Mouse (Mus musculus): ENCODE results near the gene Myadm.
A peak's percentile ranks its signal among the peaks of the same experiment; 100 is the strongest.
"Not testable (repeated sequence)": the region's sequence is repeated elsewhere in the genome, so short reads cannot be mapped to it uniquely, and the experiment has no call there.

Gene Myadm

DNA sequence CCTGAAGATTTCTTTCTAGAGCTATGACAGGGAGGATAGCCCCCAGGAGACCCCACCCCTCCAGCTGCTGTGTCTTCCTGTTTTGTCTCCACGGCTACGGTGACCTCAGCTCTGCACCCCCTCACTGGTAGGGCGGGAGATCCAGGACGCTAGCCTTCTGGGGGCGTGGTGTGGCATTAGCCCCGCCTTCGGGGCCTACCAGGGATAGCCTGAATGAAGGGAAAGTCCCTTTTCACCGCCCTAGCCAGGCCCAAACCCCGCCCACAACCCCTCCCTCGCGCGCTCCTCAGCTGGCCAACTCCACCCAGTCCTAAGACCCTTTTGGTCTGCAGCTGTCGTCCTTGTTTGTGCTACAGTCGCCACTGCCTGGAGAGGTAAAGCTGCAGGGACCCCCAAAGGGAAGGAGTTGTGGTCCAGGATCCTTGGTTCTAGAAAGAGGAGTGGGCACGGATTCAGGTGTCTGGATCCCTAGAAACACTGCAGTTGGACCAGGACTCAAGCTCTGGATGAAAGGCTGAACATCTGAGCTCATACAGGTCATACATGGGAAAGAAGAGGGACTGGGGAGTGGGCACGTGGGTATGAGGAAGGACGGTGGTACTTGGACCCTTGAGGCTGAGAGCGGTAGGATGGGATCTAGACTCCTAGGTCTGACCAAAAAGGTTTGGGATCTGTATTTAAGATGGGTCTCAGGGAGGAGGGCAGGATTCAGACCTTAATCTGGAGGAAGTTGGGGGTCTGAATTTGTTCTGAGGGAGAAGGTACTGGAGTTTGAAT, 1.6 kb downstream of the Myadm start:
- peak; percentile 85 to 95 for DNase-seq (ENCODE audit: low spot score in 2 of 2)

DNA sequence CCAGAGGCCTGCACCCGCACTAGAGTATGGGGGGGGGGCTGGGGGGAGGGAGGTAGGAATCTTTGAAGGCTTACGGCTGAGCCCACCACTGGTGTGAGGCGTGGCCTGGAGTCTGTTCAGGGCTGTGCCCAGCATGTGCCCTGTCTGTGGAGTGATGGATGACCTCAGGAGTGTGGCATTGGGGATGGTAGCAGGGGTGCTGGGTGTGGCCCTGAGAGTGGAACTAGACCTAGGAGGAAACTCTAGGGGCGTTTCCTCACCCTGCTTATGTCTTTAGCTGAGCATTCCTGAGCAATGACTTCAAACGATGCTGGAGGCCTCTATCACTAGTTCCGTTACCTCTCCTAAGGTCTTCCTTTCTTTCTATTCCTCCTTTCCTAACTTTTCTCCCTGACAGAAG, 2.3 kb downstream of the Myadm start:
- DNase-seq (ENCODE audit: low spot score in 2 of 2): no peak

GRCm38 (mm10) chr7:3291764-3292163, 2.9 kb downstream of the Myadm start:
- no peak for DNase-seq (ENCODE audit: low spot score in 2 of 2)

DNA sequence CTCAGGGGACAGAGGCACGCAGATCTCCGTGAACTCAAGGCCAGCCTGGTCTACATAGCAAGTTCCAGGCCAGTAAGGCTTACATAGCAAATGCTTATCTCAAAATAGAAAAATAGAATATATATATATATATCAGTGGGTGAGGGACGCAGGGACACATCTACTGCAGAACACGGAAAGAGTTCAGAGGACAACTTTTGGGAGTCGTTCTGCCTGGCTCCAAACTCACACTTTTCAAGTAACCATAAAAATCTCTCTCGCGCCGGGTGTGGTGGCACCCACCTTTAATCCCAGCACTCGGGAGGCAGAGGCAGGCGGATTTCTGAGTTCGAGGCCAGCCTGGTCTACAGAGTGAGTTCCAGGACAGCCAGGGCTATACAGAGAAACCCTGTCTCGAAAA, 3.4 kb downstream of the Myadm start:
- not testable (repeated sequence) for DNase-seq (ENCODE audit: low spot score in 2 of 2)

DNA sequence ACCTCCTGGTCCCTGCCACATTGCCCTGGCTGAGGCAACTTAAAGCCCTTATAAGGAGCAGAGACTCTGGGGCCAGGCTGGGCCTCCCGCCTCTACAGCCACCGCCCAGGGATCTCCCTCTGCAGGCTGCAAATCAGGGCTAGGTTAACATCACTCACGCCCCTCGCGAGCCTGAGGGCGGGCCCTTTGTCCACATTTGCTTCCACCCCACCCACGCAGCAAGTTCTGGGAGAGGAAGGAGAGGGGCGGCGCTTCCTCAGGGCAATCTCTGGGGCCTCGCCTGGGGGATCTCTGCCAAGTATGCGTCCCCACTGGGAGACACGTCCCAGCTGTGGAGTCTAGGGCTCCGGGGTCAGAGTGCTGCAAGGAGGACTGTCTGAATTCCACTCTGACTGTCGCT, 3.9 kb downstream of the Myadm start:
- peak; percentile 90 to 94 for DNase-seq (ENCODE audit: low spot score in 2 of 2)

DNA sequence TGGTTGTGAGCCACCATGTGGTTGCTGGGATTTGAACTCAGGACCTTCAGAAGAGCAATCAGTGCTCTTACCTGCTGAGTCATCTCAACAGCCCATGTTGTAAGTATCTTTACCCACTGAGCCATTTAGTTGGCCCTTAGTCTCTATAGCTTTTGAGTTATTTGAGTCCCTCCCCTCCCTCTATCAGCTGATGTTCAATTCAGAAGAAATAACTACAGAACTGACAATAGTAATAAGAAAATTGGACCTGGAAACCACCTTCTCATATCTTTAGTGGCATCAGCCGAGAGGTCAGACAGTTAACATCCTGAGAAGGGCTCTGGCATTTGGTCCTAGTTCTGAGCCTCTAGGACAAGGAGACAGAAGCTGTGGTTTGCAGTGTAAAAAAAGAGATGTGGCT, 5.9 kb downstream of the Myadm start:
- no peak for DNase-seq (ENCODE audit: low spot score in 2 of 2)

DNA sequence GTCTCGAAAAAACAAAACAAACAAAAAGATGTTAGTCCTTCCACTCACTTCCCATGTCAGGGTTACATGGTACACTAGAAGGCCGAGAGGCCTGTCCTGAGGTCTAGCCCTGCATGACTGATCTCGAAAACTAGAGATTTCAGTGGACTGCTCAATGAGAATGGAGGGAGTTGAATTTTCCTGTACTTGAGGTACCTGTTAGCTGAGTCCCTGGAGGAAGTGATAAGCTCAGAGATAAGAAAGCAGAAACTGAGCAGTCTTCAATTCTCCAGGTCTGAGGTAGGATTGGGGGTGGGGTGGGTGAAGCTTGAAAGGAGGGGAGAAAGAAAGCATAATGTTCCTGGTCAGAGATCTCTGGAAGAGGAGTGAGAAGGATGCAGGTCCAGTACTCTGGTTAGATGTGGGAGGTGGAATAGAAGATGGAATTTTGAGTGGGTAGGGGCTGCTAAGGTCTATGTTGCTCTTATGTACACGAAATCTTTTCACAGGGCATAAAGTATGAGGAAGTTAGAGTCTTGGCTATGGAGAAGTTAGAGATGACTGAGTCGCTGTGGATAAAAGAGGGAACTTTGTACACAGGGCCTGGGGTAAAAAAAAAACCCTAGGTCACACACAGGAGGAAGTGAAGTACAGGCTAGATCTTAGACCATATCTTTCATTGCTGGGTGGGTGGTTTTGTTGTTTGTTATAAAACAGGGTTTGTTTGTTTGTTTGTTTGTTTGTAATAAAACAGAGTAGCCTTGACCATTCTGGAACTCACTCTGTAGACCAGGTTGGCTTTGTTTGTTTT, 6.6 kb downstream of the Myadm start:
- DNase-seq (ENCODE audit: low spot score in 2 of 2): no peak

DNA sequence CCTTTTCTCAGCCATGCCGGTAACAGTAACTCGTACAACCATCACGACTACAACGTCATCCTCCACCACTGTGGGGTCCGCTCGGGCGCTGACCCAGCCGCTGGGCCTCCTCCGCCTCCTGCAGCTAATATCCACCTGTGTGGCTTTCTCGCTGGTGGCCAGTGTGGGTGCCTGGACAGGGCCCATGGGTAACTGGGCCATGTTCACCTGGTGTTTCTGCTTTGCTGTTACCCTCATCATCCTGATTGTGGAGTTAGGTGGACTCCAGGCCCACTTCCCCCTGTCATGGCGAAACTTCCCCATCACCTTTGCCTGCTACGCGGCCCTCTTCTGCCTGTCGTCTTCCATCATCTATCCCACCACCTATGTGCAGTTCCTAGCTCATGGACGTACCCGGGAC, 7.8 kb downstream of the Myadm start:
- DNase-seq (ENCODE audit: low spot score in 2 of 2): no peak

GRCm38 (mm10) chr7:3299941-3300617, 11.2 kb downstream of the Myadm start:
- no peak for DNase-seq (ENCODE audit: low spot score in 2 of 2)

- no peak for DNase-seq (ENCODE audit: low spot score in 2 of 2)
These were observed 12.2 kb downstream of the Myadm start for GRCm38 (mm10) chr7:3300891-3301627.

DNA sequence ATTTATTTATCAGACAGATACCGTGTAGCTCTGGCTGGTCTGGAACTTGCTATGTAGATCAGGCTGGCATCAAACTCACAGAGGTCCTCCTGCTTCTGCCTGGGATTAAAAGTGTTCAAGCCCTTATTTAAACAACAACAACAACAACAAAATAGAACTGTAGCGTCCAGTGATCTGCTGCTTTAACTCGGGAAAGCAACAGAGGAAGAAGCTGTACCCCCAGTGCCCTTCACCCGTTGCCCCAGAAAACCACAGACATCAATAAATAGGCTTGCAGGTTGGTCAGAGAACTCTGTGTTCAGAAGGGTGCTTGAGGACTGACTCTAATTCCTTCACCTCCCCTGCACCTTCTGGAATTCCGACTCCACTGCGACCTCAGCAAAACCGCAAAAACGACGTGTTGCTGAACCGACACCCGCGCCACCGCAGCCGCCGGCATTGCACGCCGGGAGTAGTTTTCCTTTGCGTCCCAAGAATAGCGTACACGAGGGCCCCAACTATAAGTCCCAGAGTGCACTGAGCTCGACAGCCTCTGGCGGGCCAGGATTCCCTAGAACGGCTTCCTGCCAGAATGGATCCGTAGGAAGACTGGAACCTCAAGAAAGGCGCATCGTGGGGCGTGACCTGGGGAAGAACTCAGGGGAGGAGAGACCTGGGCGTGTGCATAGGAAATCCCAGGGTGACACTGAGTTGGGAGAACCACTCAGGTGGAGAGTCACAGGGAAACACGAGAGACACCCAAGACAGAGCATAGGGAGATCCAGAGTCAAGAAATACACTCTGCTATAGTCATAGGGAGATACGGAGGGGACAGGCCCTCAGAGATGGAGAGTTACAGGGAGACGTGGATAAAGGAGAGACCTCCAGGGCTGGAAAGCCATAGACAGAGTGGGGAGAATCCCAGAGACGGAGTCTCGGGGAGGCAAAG, 13.0 kb downstream of the Myadm start:
- no peak for DNase-seq (ENCODE audit: low spot score in 2 of 2)

DNA sequence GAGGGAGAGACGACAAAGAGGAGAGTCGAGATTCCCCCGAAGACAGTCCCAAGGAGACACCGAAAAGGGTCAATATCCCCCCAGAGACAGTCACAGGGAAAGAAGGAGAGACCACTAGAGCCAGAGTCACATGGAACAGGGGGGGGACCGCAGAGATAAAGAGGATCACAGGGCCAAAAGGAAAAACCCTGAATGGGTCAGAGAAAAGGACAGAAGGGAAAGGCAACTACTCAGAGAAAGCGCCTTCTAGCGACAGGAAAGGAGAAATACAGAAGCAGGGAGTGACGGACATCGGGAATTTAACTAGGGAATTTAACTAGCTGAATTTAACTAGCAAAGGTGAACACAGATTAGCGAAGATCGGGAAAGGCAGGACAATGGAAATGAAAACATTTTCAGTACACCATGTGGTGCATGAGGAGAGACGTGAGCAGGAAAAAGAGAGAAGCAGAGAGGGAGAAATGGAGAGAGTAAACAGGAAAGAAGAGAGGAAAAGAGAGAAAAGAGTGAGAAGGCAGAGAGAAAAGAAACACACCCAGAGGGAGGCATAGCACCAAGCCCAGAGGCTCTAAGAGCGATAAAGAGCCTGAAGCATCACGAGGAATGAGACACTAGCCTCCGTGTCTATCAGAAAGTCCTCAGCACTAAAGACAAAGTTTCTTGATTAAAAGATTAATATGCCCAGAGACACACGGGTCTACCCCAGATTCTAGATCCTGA, 13.8 kb downstream of the Myadm start:
- no peak for DNase-seq (ENCODE audit: low spot score in 2 of 2)

DNA sequence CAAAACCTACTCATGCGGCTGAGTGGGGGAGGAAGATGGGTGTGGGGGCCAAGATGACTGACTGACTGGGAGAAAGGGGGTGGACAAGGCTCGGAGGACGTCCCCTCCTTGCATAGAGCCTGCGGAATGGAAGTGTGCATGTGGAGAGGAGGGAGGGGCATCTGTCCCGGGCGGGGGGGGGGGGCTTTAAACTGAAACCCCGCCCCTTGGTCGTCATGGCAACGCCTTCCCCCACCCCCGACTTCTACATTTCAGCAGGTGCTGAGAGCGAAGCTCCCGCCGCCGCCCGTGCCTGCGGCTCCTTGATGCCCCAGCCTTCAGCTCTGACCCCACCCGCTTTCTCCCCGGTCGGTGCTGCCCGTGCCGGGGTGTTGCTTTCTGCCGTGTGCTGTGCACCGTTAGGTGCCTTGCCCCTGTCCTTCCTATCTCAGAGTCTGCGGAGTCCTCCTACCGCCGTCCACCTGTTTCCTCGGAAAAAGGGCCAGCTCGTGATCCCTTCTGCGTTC, 14.4 kb downstream of the Myadm start:
- no peak for DNase-seq (ENCODE audit: low spot score in 2 of 2)

GRCm38 (mm10) chr7:3303789-3304188, 14.9 kb downstream of the Myadm start:
- no peak for DNase-seq (ENCODE audit: low spot score in 2 of 2)

DNA sequence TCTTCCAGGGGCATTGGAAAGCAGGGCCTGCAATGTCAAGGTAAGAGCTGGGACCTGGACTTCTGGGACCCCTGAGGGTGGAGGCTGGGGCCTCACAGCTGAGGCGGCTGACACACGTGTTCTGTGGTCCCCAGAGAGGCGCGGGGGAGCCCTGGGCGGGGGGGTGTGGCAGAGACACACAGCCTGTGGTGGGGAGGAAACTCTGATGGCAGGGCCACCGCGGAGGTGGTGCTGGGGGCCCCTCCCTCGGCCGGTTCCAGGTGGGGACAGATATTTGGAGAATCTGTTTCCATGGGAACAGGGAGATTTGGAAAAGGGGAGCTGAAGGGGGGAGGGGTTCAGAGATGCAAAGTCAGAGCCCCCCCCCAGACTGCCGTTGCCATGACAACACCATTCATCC, 15.4 kb downstream of the Myadm start:
- DNase-seq (ENCODE audit: low spot score in 2 of 2): no peak

- no peak for DNase-seq (ENCODE audit: low spot score in 2 of 2)
These were observed 17.5 kb downstream of the Myadm start for GRCm38 (mm10) chr7:3306400-3306799.

DNA sequence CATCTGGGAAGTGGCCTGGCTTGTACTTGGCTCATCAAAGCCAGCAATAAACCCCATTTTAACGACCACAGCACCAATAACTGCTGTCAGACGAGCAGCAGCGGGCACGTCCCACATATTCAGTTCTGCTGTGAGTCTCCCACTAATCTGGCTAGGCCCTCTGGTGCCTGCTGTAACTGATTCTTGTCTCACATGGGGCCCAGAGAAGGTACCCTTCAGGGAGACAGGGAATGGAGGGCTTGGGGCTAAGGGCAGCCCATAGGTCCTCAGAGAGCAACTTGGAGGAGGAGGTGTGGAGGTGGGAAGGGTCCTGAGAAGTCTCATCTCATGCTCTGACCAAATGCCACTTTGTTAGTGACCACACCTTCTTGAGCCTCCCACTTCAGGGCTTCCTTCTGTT, 19.8 kb downstream of the Myadm start:
- DNase-seq (ENCODE audit: low spot score in 2 of 2): no peak

- no peak for DNase-seq (ENCODE audit: low spot score in 2 of 2)
These were observed 21.4 kb downstream of the Myadm start for GRCm38 (mm10) chr7:3310233-3310632.

- DNase-seq (ENCODE audit: low spot score in 2 of 2): no peak
These were observed 24.7 kb downstream of the Myadm start for GRCm38 (mm10) chr7:3313571-3313970.

- DNase-seq (ENCODE audit: low spot score in 2 of 2): no peak
These were observed 25.2 kb downstream of the Myadm start for GRCm38 (mm10) chr7:3314121-3314520.
